Mouse (Mus musculus) stomach, postnatal 0 days (tissue): ENCODE measurements at regions not wholly inside any gene's neighbourhood (a gene's known extent, or its start where the extent isn't known, plus 50 kb on each side); places are given as distances from the start of the nearest gene placed in this dataset.

ENCODE experiments used
- ATAC-seq: fragments of 200-750 bp; cut with Nextera tagmentation; 2 replicates; pipeline ENCODE4 v1.8.0; 2017; ENCODE audit not compliant: low FRiP score, low TSS enrichment
- DNase-seq: peaks from one replicate; pipeline ENCODE4 v3.0.0-alpha.2; 2016; ENCODE audit warnings: low spot score
- H3K27ac ChIP-seq: fragments of 300-500 bp; sonication (generic); replicated peaks from 2 replicates; pipeline ENCODE4 v1.5.1; 2014; ENCODE audit warnings: mild to moderate bottlenecking, control low read depth
- H3K27me3 ChIP-seq: fragments of 300-500 bp; sonication (generic); 2 replicates; pipeline ENCODE4 v1.6.1; 2014; ENCODE audit warnings: low read length; ENCODE audit not compliant: control insufficient read depth, insufficient read depth
- H3K36me3 ChIP-seq: fragments of 300-500 bp; sonication (generic); 2 replicates; pipeline ENCODE4 v1.6.1; 2014; ENCODE audit warnings: low read length, mixed read lengths; ENCODE audit not compliant: control insufficient read depth, insufficient read depth
- H3K4me1 ChIP-seq: fragments of 300-500 bp; sonication (generic); replicated peaks from 2 replicates; pipeline ENCODE4 v1.6.1; 2014; ENCODE audit warnings: antibody characterized with exemption; ENCODE audit not compliant: control insufficient read depth, insufficient read depth
- H3K4me2 ChIP-seq: fragments of 300-500 bp; sonication (generic); replicated peaks from 2 replicates; pipeline ENCODE4 v1.6.1; 2014; ENCODE audit warnings: low read depth, mild to moderate bottlenecking, control low read depth, moderate library complexity
- H3K4me3 ChIP-seq: fragments of 300-500 bp; sonication (generic); 2 replicates; pipeline ENCODE4 v1.5.1; 2014; ENCODE audit warnings: low read depth, low read length, control low read depth
- H3K9ac ChIP-seq: fragments of 300-500 bp; sonication (generic); 2 replicates; pipeline ENCODE4 v1.6.1; 2014; ENCODE audit warnings: mild to moderate bottlenecking, low read length, control low read depth, mixed read lengths
- H3K9me3 ChIP-seq: fragments of 300-500 bp; sonication (generic); 2 replicates; pipeline ENCODE4 v1.6.1; 2016; ENCODE audit warnings: low read length; ENCODE audit not compliant: control insufficient read depth
- CTCF ChIP-seq: IDR thresholded peaks from 2 replicates; pipeline ENCODE4 v1.5.1; 2016; ENCODE audit warnings: antibody characterized with exemption, low read depth, mild to moderate bottlenecking, moderate library complexity
- EP300 ChIP-seq: optimal IDR thresholded peaks from 2 replicates; pipeline ENCODE3; 2016; ENCODE audit warnings: antibody characterized with exemption
- WGBS: fragments of 180-500 bp; shearing (Covaris S2); extraction: QIAGEN DNeasy Blood & Tissue Kit; methylation state at CpG from one replicate; pipeline ENCODE4 v1.1.7; 2014; 5-methylcytosine and 5-hydroxymethylcytosine counted together

DNA sequence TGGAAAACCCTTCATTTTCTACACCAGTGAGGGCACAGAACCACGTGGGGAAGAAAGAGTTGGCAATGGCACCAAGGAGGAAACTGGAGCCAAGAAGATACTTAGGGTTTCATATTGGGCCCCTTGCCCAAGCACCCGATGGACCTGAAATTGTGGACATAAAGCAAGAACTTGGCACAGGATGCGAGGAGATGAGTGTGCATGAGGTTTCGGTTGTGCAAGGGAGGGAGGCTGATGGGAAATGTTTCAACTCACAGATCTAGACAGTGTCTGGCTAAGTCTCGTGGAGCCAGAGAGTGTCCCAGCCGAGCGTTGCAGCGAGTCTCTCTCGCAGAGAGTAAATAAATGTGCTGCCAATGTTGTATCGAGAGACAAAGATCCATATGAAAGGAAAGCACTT lies 323.4 kb upstream of the Maf start:
- Histone ChIP-seq H3K27me3 (no peaks in the 10 kb centered on the region), H3K4me3 (no peak overlapping the region), H3K9ac (no peak overlapping the region), H3K27ac (no peak overlapping the region), H3K4me2 (no peak overlapping the region), H3K4me1 (no peaks in the 10 kb centered on the region), H3K9me3 (no peaks in the 10 kb centered on the region), H3K36me3 (no peaks in the 10 kb centered on the region)
- TF ChIP-seq CTCF = no peak
- no peak for TF ChIP-seq EP300
- 73% methylated on average over 10 of the region's 10 CpGs for WGBS
- ATAC-seq = no peak
- DNase-seq = no peak

GRCm38 (mm10) chr8:116025321-116025720 lies 317.7 kb upstream of the Maf start:
- ATAC-seq (no peak), DNase-seq (no peak)
- Histone ChIP-seq H3K27me3 (no peaks in the 10 kb centered on the region), H3K4me3 (no peak overlapping the region), H3K4me1 (no peaks in the 10 kb centered on the region), H3K36me3 (no peaks in the 10 kb centered on the region), H3K9me3 (no peaks in the 10 kb centered on the region), H3K27ac (no peak overlapping the region), H3K4me2 (no peak overlapping the region), H3K9ac (no peak overlapping the region)
- 86% methylated on average over 2 of the region's 2 CpGs for WGBS
- no peak for TF ChIP-seq CTCF
- no peak for TF ChIP-seq EP300

DNA sequence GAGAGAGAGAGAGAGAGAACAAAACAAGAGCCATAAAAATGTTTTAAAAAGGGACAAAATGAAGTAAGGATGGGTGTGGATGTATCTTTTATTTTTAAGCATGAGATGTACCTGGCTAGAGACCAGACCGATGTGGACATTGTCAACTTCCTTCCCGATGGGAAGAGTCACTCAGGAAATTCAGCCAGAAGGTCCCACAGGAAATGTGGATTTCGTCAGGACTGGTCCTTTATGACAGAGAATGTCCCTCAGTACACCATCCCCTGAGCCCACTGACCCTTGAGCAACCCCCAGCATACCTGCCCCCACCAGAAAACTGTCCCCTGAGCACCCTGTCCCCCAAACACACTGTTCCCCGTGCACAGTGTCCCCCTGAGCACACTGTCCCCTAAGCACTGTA lies 317.2 kb upstream of the Maf start:
- ATAC-seq = no peak
- 67% methylated on average over 4 of the region's 4 CpGs for WGBS

GRCm38 (mm10) chr8:116021691-116022090 lies 314.1 kb upstream of the Maf start:
- TF ChIP-seq EP300 (no peak), CTCF (no peak)
- H3K9ac ChIP-seq = no peak overlapping the region
- no peaks in the 10 kb centered on the region for H3K9me3 ChIP-seq
- no peaks in the 10 kb centered on the region for H3K4me1 ChIP-seq
- no peak for DNase-seq
- no peaks in the 10 kb centered on the region for H3K27me3 ChIP-seq
- no peak overlapping the region for H3K4me3 ChIP-seq
- H3K27ac ChIP-seq = no peak overlapping the region
- no peaks in the 10 kb centered on the region for H3K36me3 ChIP-seq
- ATAC-seq = no peak
- H3K4me2 ChIP-seq = no peak overlapping the region

More for the DNA sequence above, 317.2 kb upstream of the Maf start:
- no peaks in the 10 kb centered on the region for H3K27me3 ChIP-seq
- no peak overlapping the region for H3K4me3 ChIP-seq
- H3K4me2 ChIP-seq = no peak overlapping the region
- no peak overlapping the region for H3K27ac ChIP-seq
- H3K4me1 ChIP-seq = no peaks in the 10 kb centered on the region
- no peak for DNase-seq
- no peak overlapping the region for H3K9ac ChIP-seq
- TF ChIP-seq EP300 (no peak), CTCF (no peak)
- no peaks in the 10 kb centered on the region for H3K9me3 ChIP-seq
- no peaks in the 10 kb centered on the region for H3K36me3 ChIP-seq

GRCm38 (mm10) chr8:115995320-115995719 lies 287.7 kb upstream of the Maf start:
- no peak overlapping the region for H3K27ac ChIP-seq
- H3K36me3 ChIP-seq = no peaks in the 10 kb centered on the region
- H3K9me3 ChIP-seq = no peaks in the 10 kb centered on the region
- H3K9ac ChIP-seq = no peak overlapping the region
- H3K4me1 ChIP-seq = no peaks in the 10 kb centered on the region
- DNase-seq (no peak), ATAC-seq (no peak)
- WGBS = 65% methylated on average over 5 of the region's 5 CpGs
- no peak overlapping the region for H3K4me2 ChIP-seq
- H3K4me3 ChIP-seq = no peak overlapping the region
- H3K27me3 ChIP-seq = no peaks in the 10 kb centered on the region
- TF ChIP-seq EP300 = no peak
- TF ChIP-seq CTCF = no peak

DNA sequence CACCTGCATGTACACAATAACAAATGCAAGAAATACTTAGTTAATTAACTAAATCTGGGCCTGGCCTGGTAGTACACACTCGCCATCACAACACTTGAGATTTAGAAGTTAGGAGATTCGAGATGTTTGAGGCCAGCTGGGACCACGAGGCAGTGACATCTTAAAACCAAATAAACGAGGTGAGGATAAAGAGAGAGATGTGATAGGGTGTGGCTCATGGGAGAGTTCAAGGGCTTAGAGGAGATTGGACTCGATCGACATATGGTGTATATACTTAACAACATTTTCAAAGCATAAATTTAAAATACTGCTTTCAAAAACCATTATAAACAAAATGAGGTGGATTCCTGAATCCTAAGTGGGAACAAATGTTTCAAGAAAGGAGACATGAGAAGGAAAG lies 284.4 kb upstream of the Maf start:
- DNase-seq = no peak
- WGBS = 67% methylated on average over 6 of the region's 6 CpGs
- Histone ChIP-seq H3K9me3 (no peaks in the 10 kb centered on the region), H3K9ac (no peak overlapping the region), H3K4me2 (no peak overlapping the region), H3K4me1 (no peaks in the 10 kb centered on the region), H3K27me3 (no peaks in the 10 kb centered on the region), H3K36me3 (no peaks in the 10 kb centered on the region), H3K4me3 (no peak overlapping the region), H3K27ac (no peak overlapping the region)
- no peak for TF ChIP-seq EP300
- TF ChIP-seq CTCF = no peak
- no peak for ATAC-seq
